Mouse (Mus musculus): ENCODE results near the gene Klhl26. TPM values are rescaled to one million over a fixed set of nuclear protein-coding genes. Genes with fewer than 3 reads are reported as not detected.

Klhl26 gene
- polyA plus RNA-seq, 1 experiment from 2014 or later: 31.0 TPM

- H3K9me3 ChIP-seq: no peaks in the 10 kb centered on the region
- peaks cover 41% of the 10 kb centered on the region for H3K4me1 ChIP-seq
- H3K4me2 ChIP-seq: peak overlapping the region; percentile 95
- peak overlapping the region; percentile 88 for H3K9ac ChIP-seq
- H3K4me3 ChIP-seq: peak overlapping the region; percentile 88
- peak overlapping the region; percentile 97; the same call in 1 of the 2 replicates for H3K27ac ChIP-seq
- ATAC-seq (replicated peaks): no peak
- WGBS: 12% methylated on average over 25 of the region's 25 CpGs
- peaks cover 8% of the 10 kb centered on the region; the same call in 1 of the 2 replicates for H3K36me3 ChIP-seq (replicated peaks)
- no peaks in the 10 kb centered on the region for H3K27me3 ChIP-seq (replicated peaks)
These were observed 32.6 kb upstream of the Klhl26 start for GRCm38 (mm10) chr8:70509281-70509952.

- H3K27me3 ChIP-seq (replicated peaks): peaks cover 23% of the 10 kb centered on the region
- ATAC-seq (replicated peaks): no peak
- H3K9ac ChIP-seq: no peak overlapping the region
- H3K36me3 ChIP-seq (replicated peaks): peaks cover 8% of the 10 kb centered on the region; the same call in 1 of the 2 replicates
- H3K4me2 ChIP-seq: peak overlapping the region; percentile 87; the same call in 1 of the 2 replicates
- H3K4me3 ChIP-seq: peak overlapping the region; percentile 80; the same call in 1 of the 2 replicates
- 62% methylated on average over 5 of the region's 5 CpGs for WGBS
- peaks cover 55% of the 10 kb centered on the region for H3K4me1 ChIP-seq
- H3K27ac ChIP-seq: peak overlapping the region; percentile 95
- H3K9me3 ChIP-seq: no peaks in the 10 kb centered on the region
These were observed 30.2 kb upstream of the Klhl26 start for GRCm38 (mm10) chr8:70507027-70507393.

- Histone ChIP-seq H3K4me2 (peak within 1 kb of the TSS; percentile 87), H3K9ac (peak within 1 kb of the TSS; percentile 92), H3K9me3 (no peaks in the 10 kb centered on the region), H3K36me3 (replicated peaks) (peaks cover 8% of the 10 kb centered on the region; the same call in 1 of the 2 replicates), H3K4me3 (peak within 1 kb of the TSS; percentile 80), H3K27ac (peak within 1 kb of the TSS; percentile 95), H3K27me3 (replicated peaks) (peaks cover 28% of the 10 kb centered on the region), H3K4me1 (peaks cover 53% of the 10 kb centered on the region)
- peak; percentile 83 for ATAC-seq (replicated peaks)
- WGBS: 3% methylated on average over 40 of the region's 40 CpGs
These were observed 29.7 kb upstream of the Klhl26 start, which contains the start of gene Rex1bd for GRCm38 (mm10) chr8:70506328-70507026. TSS of gene Rex1bd (minus strand) at chr8:70506752.

- peak overlapping the region; percentile 87 for H3K4me2 ChIP-seq
- H3K9me3 ChIP-seq: no peaks in the 10 kb centered on the region
- H3K27ac ChIP-seq: peak overlapping the region; percentile 95
- peak overlapping the region; percentile 80 for H3K4me3 ChIP-seq
- H3K36me3 ChIP-seq (replicated peaks): peaks cover 8% of the 10 kb centered on the region; the same call in 1 of the 2 replicates
- 35% methylated on average over 32 of the region's 32 CpGs for WGBS
- H3K9ac ChIP-seq: peak overlapping the region; percentile 92
- H3K27me3 ChIP-seq (replicated peaks): peaks cover 35% of the 10 kb centered on the region
- peaks cover 52% of the 10 kb centered on the region for H3K4me1 ChIP-seq
- peak; percentile 28 for ATAC-seq (replicated peaks)
These were observed 29.0 kb upstream of the Klhl26 start for GRCm38 (mm10) chr8:70505698-70506327.

- Histone ChIP-seq H3K4me1 (peaks cover 56% of the 10 kb centered on the region), H3K27ac (no peak overlapping the region), H3K4me2 (peak overlapping the region; percentile 87; the same call in 1 of the 2 replicates)
These were observed 28.1 kb upstream of the Klhl26 start for GRCm38 (mm10) chr8:70504851-70505250.

GRCm38 (mm10) chr8:70504291-70504716 lies 27.5 kb upstream of the Klhl26 start:
- no peaks in the 10 kb centered on the region for H3K9me3 ChIP-seq
- H3K36me3 ChIP-seq (replicated peaks): peaks cover 8% of the 10 kb centered on the region; the same call in 1 of the 2 replicates
- no peak overlapping the region for H3K4me3 ChIP-seq
- H3K27me3 ChIP-seq (replicated peaks): peaks cover 50% of the 10 kb centered on the region
- 60% methylated on average over 16 of the region's 16 CpGs for WGBS
- no peak for ATAC-seq (replicated peaks)
- no peak overlapping the region for H3K27ac ChIP-seq
- no peak overlapping the region for H3K4me2 ChIP-seq
- peaks cover 52% of the 10 kb centered on the region for H3K4me1 ChIP-seq
- no peak overlapping the region for H3K9ac ChIP-seq

More at GRCm38 (mm10) chr8:70504851-70505250, 28.1 kb upstream of the Klhl26 start:
- WGBS: 73% methylated on average over 3 of the region's 3 CpGs
- no peak for ATAC-seq (replicated peaks)
- Histone ChIP-seq H3K27me3 (replicated peaks) (peaks cover 44% of the 10 kb centered on the region), H3K36me3 (replicated peaks) (peaks cover 8% of the 10 kb centered on the region; the same call in 1 of the 2 replicates), H3K9me3 (no peaks in the 10 kb centered on the region), H3K9ac (no peak overlapping the region), H3K4me3 (no peak overlapping the region)

GRCm38 (mm10) chr8:70503062-70503750 lies 26.4 kb upstream of the Klhl26 start:
- peaks cover 42% of the 10 kb centered on the region for H3K4me1 ChIP-seq
- H3K27ac ChIP-seq: no peak overlapping the region
- H3K4me2 ChIP-seq: 0 out of 2 replicates have a peak overlapping the region, but pooled peaks have one; percentile 18
- WGBS: 13% methylated on average over 46 of the region's 46 CpGs
- no peak for ATAC-seq (replicated peaks)
- peaks cover 8% of the 10 kb centered on the region; the same call in 1 of the 2 replicates for H3K36me3 ChIP-seq (replicated peaks)
- no peak overlapping the region for H3K4me3 ChIP-seq
- H3K27me3 ChIP-seq (replicated peaks): peaks cover 61% of the 10 kb centered on the region
- H3K9ac ChIP-seq: no peak overlapping the region
- no peaks in the 10 kb centered on the region for H3K9me3 ChIP-seq

GRCm38 (mm10) chr8:70502540-70502939 lies 25.8 kb upstream of the Klhl26 start:
- Histone ChIP-seq H3K36me3 (replicated peaks) (peaks cover 3% of the 10 kb centered on the region; the same call in 1 of the 2 replicates), H3K4me2 (no peak overlapping the region), H3K4me1 (peaks cover 42% of the 10 kb centered on the region), H3K9ac (no peak overlapping the region), H3K27ac (no peak overlapping the region), H3K9me3 (no peaks in the 10 kb centered on the region), H3K4me3 (no peak overlapping the region), H3K27me3 (replicated peaks) (peaks cover 67% of the 10 kb centered on the region)
- ATAC-seq (replicated peaks): no peak
- 36% methylated on average over 12 of the region's 12 CpGs for WGBS

GRCm38 (mm10) chr8:70501820-70502529 lies 25.2 kb upstream of the Klhl26 start:
- no peak for ATAC-seq (replicated peaks)
- Histone ChIP-seq H3K27me3 (replicated peaks) (peaks cover 72% of the 10 kb centered on the region), H3K4me1 (peaks cover 40% of the 10 kb centered on the region), H3K9ac (no peak overlapping the region), H3K27ac (no peak overlapping the region), H3K4me2 (no peak overlapping the region), H3K9me3 (no peaks in the 10 kb centered on the region), H3K36me3 (replicated peaks) (no peaks in the 10 kb centered on the region), H3K4me3 (no peak overlapping the region)
- WGBS: 13% methylated on average over 23 of the region's 23 CpGs

GRCm38 (mm10) chr8:70500386-70501301 lies 23.9 kb upstream of the Klhl26 start:
- Histone ChIP-seq H3K4me3 (no peak overlapping the region; the same call in 1 of the 2 replicates), H3K9me3 (no peaks in the 10 kb centered on the region), H3K9ac (no peak overlapping the region), H3K36me3 (replicated peaks) (no peaks in the 10 kb centered on the region), H3K4me1 (peaks cover 35% of the 10 kb centered on the region), H3K27me3 (replicated peaks) (peaks cover 86% of the 10 kb centered on the region), H3K4me2 (peak overlapping the region; percentile 30), H3K27ac (no peak overlapping the region)
- no peak for ATAC-seq (replicated peaks)
- WGBS: 6% methylated on average over 39 of the region's 39 CpGs
